Mouse (Mus musculus): ENCODE data around the gene Rbm8a2. TPM values are rescaled to one million over a fixed set of nuclear protein-coding genes. Genes with fewer than 3 reads are reported as not detected.

Gene Rbm8a2
- polyA plus RNA-seq, 1 experiment, result 0.13 TPM

- TF ChIP-seq POLR2AphosphoS2 (IDR thresholded peaks at IDR 0.05; ENCODE audit: insufficient read length, low read depth) (no peak), SRF (IDR thresholded peaks at IDR 0.05; ENCODE audit: control insufficient read depth, insufficient read length, low read depth) (no peak), E2F4 (IDR thresholded peaks at IDR 0.05; ENCODE audit: insufficient read depth) (no peak), MAX (IDR thresholded peaks at IDR 0.05; ENCODE audit: low read depth) (no peak), MYOG (IDR thresholded peaks at IDR 0.05; ENCODE audit: control insufficient read depth in 1 of 3, insufficient read depth in 1 of 3, insufficient read length in 2 of 3, low read depth in 2 of 3) (no peak), USF1 (IDR thresholded peaks at IDR 0.05; ENCODE audit: low read depth) (no peak), TCF3 (IDR thresholded peaks at IDR 0.05; ENCODE audit: insufficient read length, low read depth) (no peak), MYOD1 (IDR thresholded peaks at IDR 0.05; ENCODE audit: control insufficient read depth in 1 of 3, insufficient read length in 2 of 3, low read depth in 2 of 3) (no peak), CEBPB (IDR thresholded peaks at IDR 0.05; ENCODE audit: insufficient read depth, poor library complexity, severe bottlenecking) (no peak), TCF12 (IDR thresholded peaks at IDR 0.05; ENCODE audit: insufficient read depth, poor library complexity, severe bottlenecking) (no peak), POLR2A (IDR thresholded peaks at IDR 0.05; ENCODE audit: insufficient read length, low read depth) (no peak), REST (IDR thresholded peaks at IDR 0.05; ENCODE audit: insufficient read depth, insufficient read length) (no peak)
- Histone ChIP-seq H3K4me3 (no peak overlapping the region), H3K79me2 (ENCODE audit: control insufficient read depth, insufficient read depth) (no peaks in the 10 kb centered on the region)
Measured at GRCm38 (mm10) chr1:175967004-175967745, 11.7 kb downstream of the Rbm8a2 start.

DNA sequence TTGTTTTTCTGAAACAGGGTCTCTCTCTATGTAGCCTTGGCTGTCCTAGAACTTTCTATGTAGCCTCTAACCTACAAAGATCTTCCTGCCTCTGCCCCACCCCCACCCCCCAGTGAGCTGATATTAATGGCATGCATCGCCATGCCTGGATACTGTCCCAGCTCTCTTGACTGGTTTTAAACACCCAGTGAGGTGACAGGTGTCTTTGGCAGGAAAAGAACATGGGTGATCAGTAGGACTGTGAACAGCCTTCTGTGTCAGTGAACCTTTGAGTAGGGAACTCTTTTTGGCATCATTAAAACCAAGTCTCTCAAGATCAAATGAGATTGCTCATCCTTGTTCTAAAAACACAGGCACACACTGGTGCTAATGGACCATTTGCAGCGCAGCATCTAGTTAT is 17.1 kb downstream of the Rbm8a2 start:
- H3K27me3 ChIP-seq (ENCODE audit: control insufficient read depth, insufficient read depth, insufficient read length), result no peaks in the 10 kb centered on the region
- H3ac ChIP-seq (ENCODE audit: control insufficient read depth, insufficient read length), result no peak overlapping the region
- H3K79me2 ChIP-seq (ENCODE audit: control insufficient read depth, insufficient read depth), result no peaks in the 10 kb centered on the region
- TF ChIP-seq REST (IDR thresholded peaks at IDR 0.05; ENCODE audit: insufficient read depth, insufficient read length) (no peak), MAX (IDR thresholded peaks at IDR 0.05; ENCODE audit: low read depth) (no peak), POLR2AphosphoS2 (IDR thresholded peaks at IDR 0.05; ENCODE audit: insufficient read length, low read depth) (no peak)
- H3K4me2 ChIP-seq (ENCODE audit: low read depth), result no peak overlapping the region
- no peak overlapping the region for H3K4me3 ChIP-seq
- H3K36me3 ChIP-seq (ENCODE audit: control insufficient read depth, insufficient read depth), result no peaks in the 10 kb centered on the region

More at GRCm38 (mm10) chr1:175967004-175967745, 11.7 kb downstream of the Rbm8a2 start:
- H3K36me3 ChIP-seq (ENCODE audit: control insufficient read depth, insufficient read depth), result no peaks in the 10 kb centered on the region
- H3K4me2 ChIP-seq (ENCODE audit: low read depth), result no peak overlapping the region
- H3ac ChIP-seq (ENCODE audit: control insufficient read depth, insufficient read length), result no peak overlapping the region
- no peaks in the 10 kb centered on the region for H3K27me3 ChIP-seq (ENCODE audit: control insufficient read depth, insufficient read depth, insufficient read length)

GRCm38 (mm10) chr1:175950851-175951250 is 28.1 kb downstream of the Rbm8a2 start:
- TF ChIP-seq MYOG (IDR thresholded peaks at IDR 0.05; ENCODE audit: control insufficient read depth in 1 of 3, insufficient read depth in 1 of 3, insufficient read length in 2 of 3, low read depth in 2 of 3), result no peak
- no peak for TF ChIP-seq E2F4 (IDR thresholded peaks at IDR 0.05; ENCODE audit: insufficient read depth)
- TF ChIP-seq SRF (IDR thresholded peaks at IDR 0.05; ENCODE audit: control insufficient read depth, insufficient read length, low read depth), result no peak
- TF ChIP-seq CEBPB (IDR thresholded peaks at IDR 0.05; ENCODE audit: insufficient read depth, poor library complexity, severe bottlenecking), result no peak
- no peak for TF ChIP-seq TCF3 (IDR thresholded peaks at IDR 0.05; ENCODE audit: insufficient read length, low read depth)
- no peak for TF ChIP-seq POLR2AphosphoS2 (IDR thresholded peaks at IDR 0.05; ENCODE audit: insufficient read length, low read depth)
- no peak for TF ChIP-seq USF1 (IDR thresholded peaks at IDR 0.05; ENCODE audit: low read depth)
- TF ChIP-seq TCF12 (IDR thresholded peaks at IDR 0.05; ENCODE audit: insufficient read depth, poor library complexity, severe bottlenecking), result no peak
- TF ChIP-seq MAX (IDR thresholded peaks at IDR 0.05; ENCODE audit: low read depth), result no peak

GRCm38 (mm10) chr1:175950421-175950820 is 28.5 kb downstream of the Rbm8a2 start:
- Histone ChIP-seq H3K4me3 (no peak overlapping the region), H3K27me3 (ENCODE audit: control insufficient read depth, insufficient read depth, insufficient read length) (no peaks in the 10 kb centered on the region), H3ac (ENCODE audit: control insufficient read depth, insufficient read length) (no peak overlapping the region), H3K36me3 (ENCODE audit: control insufficient read depth, insufficient read depth) (no peaks in the 10 kb centered on the region), H3K4me2 (ENCODE audit: low read depth) (no peak overlapping the region), H3K79me2 (ENCODE audit: control insufficient read depth, insufficient read depth) (no peaks in the 10 kb centered on the region)
- TF ChIP-seq POLR2A (IDR thresholded peaks at IDR 0.05; ENCODE audit: insufficient read length, low read depth) (no peak), CEBPB (IDR thresholded peaks at IDR 0.05; ENCODE audit: insufficient read depth, poor library complexity, severe bottlenecking) (no peak), TCF12 (IDR thresholded peaks at IDR 0.05; ENCODE audit: insufficient read depth, poor library complexity, severe bottlenecking) (no peak), REST (IDR thresholded peaks at IDR 0.05; ENCODE audit: insufficient read depth, insufficient read length) (no peak), SRF (IDR thresholded peaks at IDR 0.05; ENCODE audit: control insufficient read depth, insufficient read length, low read depth) (no peak), TCF3 (IDR thresholded peaks at IDR 0.05; ENCODE audit: insufficient read length, low read depth) (no peak), MYOD1 (IDR thresholded peaks at IDR 0.05; ENCODE audit: control insufficient read depth in 1 of 3, insufficient read length in 2 of 3, low read depth in 2 of 3) (no peak), POLR2AphosphoS2 (IDR thresholded peaks at IDR 0.05; ENCODE audit: insufficient read length, low read depth) (no peak)

More at GRCm38 (mm10) chr1:175950851-175951250, 28.1 kb downstream of the Rbm8a2 start:
- Histone ChIP-seq H3K36me3 (ENCODE audit: control insufficient read depth, insufficient read depth) (no peaks in the 10 kb centered on the region), H3K79me2 (ENCODE audit: control insufficient read depth, insufficient read depth) (no peaks in the 10 kb centered on the region), H3K4me3 (no peak overlapping the region), H3K4me2 (ENCODE audit: low read depth) (no peak overlapping the region), H3K27me3 (ENCODE audit: control insufficient read depth, insufficient read depth, insufficient read length) (no peaks in the 10 kb centered on the region), H3ac (ENCODE audit: control insufficient read depth, insufficient read length) (no peak overlapping the region)

- Histone ChIP-seq H3K79me2 (ENCODE audit: control insufficient read depth, insufficient read depth) (no peaks in the 10 kb centered on the region), H3K4me2 (ENCODE audit: low read depth) (no peak overlapping the region), H3K4me3 (no peak overlapping the region), H3K36me3 (ENCODE audit: control insufficient read depth, insufficient read depth) (no peaks in the 10 kb centered on the region), H3ac (ENCODE audit: control insufficient read depth, insufficient read length) (no peak overlapping the region), H3K27me3 (ENCODE audit: control insufficient read depth, insufficient read depth, insufficient read length) (no peaks in the 10 kb centered on the region)
- TF ChIP-seq TCF3 (IDR thresholded peaks at IDR 0.05; ENCODE audit: insufficient read length, low read depth) (no peak), POLR2A (IDR thresholded peaks at IDR 0.05; ENCODE audit: insufficient read length, low read depth) (no peak), SRF (IDR thresholded peaks at IDR 0.05; ENCODE audit: control insufficient read depth, insufficient read length, low read depth) (no peak), E2F4 (IDR thresholded peaks at IDR 0.05; ENCODE audit: insufficient read depth) (no peak), CEBPB (IDR thresholded peaks at IDR 0.05; ENCODE audit: insufficient read depth, poor library complexity, severe bottlenecking) (no peak), MYOD1 (IDR thresholded peaks at IDR 0.05; ENCODE audit: control insufficient read depth in 1 of 3, insufficient read length in 2 of 3, low read depth in 2 of 3) (no peak), TCF12 (IDR thresholded peaks at IDR 0.05; ENCODE audit: insufficient read depth, poor library complexity, severe bottlenecking) (no peak)
Measured at GRCm38 (mm10) chr1:175946718-175947315, 32.1 kb downstream of the Rbm8a2 start.

All from myocyte (in vitro differentiated cells).